Mouse (Mus musculus) E14TG2a.4 (cell line): ENCODE results near the gene Tcf15.

Source experiments
- CTCF ChIP-seq: conservative IDR thresholded peaks from 2 replicates; pipeline ENCODE4 v1.5.1; 2014; ENCODE audit warnings: low read length
- NANOG ChIP-seq: IDR thresholded peaks from 2 replicates; pipeline ENCODE4 v1.6.1; 2014; ENCODE audit warnings: borderline replicate concordance, low read length, mixed read lengths

DNA sequence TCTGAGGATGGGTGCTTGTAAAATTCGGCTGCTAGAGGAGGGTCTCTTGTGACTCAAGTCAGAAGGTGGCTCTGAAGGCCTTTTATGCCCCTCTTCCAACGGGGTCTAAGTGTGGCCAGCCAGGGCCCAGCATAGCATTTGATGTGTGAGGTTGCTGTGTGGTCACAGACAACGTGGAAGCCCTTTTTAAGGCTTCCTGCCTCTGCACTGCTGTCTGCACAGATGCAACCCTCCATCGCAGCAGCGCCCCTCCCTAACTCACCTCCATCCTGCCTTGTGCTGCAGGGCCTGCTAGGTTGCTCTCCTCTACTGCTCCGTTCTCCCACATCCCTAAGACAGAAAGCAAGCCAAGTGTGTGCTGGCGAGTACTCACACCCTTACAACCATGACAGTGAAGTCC is 46.8 kb downstream of the Tcf15 start:
- TF ChIP-seq CTCF (no peak), NANOG (no peak)
